Mouse (Mus musculus): ENCODE results near the gene Corin. TPM values are rescaled to one million over a fixed set of nuclear protein-coding genes. Genes with fewer than 3 reads are reported as not detected.

Gene Corin
- polyA plus RNA-seq, 1 experiment from 2014 or later: 0.16 TPM

- H3K4me1 ChIP-seq (replicated peaks; ENCODE audit: control insufficient read depth, insufficient read depth, low read length): no peaks in the 10 kb centered on the region
- no peak overlapping the region for H3K27ac ChIP-seq (ENCODE audit: low read depth)
- no peaks in the 10 kb centered on the region for H3K27me3 ChIP-seq (replicated peaks; ENCODE audit: control insufficient read depth, insufficient read depth, low read length)
- no peak overlapping the region for H3K4me3 ChIP-seq (ENCODE audit: low read depth, low read length)
- no peak overlapping the region for H3K4me2 ChIP-seq (ENCODE audit: low read length)
- no peaks in the 10 kb centered on the region for H3K9me3 ChIP-seq (ENCODE audit: control insufficient read depth, low read length)
- no peak for DNase-seq (ENCODE audit: low spot score)
- no peaks in the 10 kb centered on the region for H3K36me3 ChIP-seq (ENCODE audit: control insufficient read depth, insufficient read depth, low read length)
- H3K9ac ChIP-seq (ENCODE audit: low read length): no peak overlapping the region
- 60% methylated on average over 8 of the region's 8 CpGs for WGBS
- ATAC-seq (replicated peaks; ENCODE audit: low FRiP score, low TSS enrichment, low read depth): no peak
These were observed 123.7 kb downstream of the Corin start for GRCm38 (mm10) chr5:72380616-72381015.

- Histone ChIP-seq H3K27ac (ENCODE audit: low read depth) (no peak overlapping the region), H3K4me3 (ENCODE audit: low read depth, low read length) (no peak overlapping the region), H3K9me3 (ENCODE audit: control insufficient read depth, low read length) (no peaks in the 10 kb centered on the region), H3K4me1 (replicated peaks; ENCODE audit: control insufficient read depth, insufficient read depth, low read length) (no peaks in the 10 kb centered on the region), H3K4me2 (ENCODE audit: low read length) (no peak overlapping the region), H3K27me3 (replicated peaks; ENCODE audit: control insufficient read depth, insufficient read depth, low read length) (no peaks in the 10 kb centered on the region), H3K36me3 (ENCODE audit: control insufficient read depth, insufficient read depth, low read length) (no peaks in the 10 kb centered on the region), H3K9ac (ENCODE audit: low read length) (no peak overlapping the region)
- DNase-seq (ENCODE audit: low spot score) (no peak), ATAC-seq (replicated peaks; ENCODE audit: low FRiP score, low TSS enrichment, low read depth) (no peak)
- 89% methylated on average over 3 of the region's 3 CpGs for WGBS
These were observed 136.3 kb downstream of the Corin start for GRCm38 (mm10) chr5:72368004-72368403.

- Histone ChIP-seq H3K27me3 (replicated peaks; ENCODE audit: control insufficient read depth, insufficient read depth, low read length) (no peaks in the 10 kb centered on the region), H3K9ac (ENCODE audit: low read length) (no peak overlapping the region), H3K4me3 (ENCODE audit: low read depth, low read length) (no peak overlapping the region), H3K36me3 (ENCODE audit: control insufficient read depth, insufficient read depth, low read length) (no peaks in the 10 kb centered on the region), H3K4me1 (replicated peaks; ENCODE audit: control insufficient read depth, insufficient read depth, low read length) (no peaks in the 10 kb centered on the region), H3K9me3 (ENCODE audit: control insufficient read depth, low read length) (no peaks in the 10 kb centered on the region), H3K4me2 (ENCODE audit: low read length) (no peak overlapping the region), H3K27ac (ENCODE audit: low read depth) (no peak overlapping the region)
- ATAC-seq (replicated peaks; ENCODE audit: low FRiP score, low TSS enrichment, low read depth) (no peak), DNase-seq (ENCODE audit: low spot score) (no peak)
- 52% methylated on average over 4 of the region's 4 CpGs for WGBS
These were observed 138.5 kb downstream of the Corin start for GRCm38 (mm10) chr5:72365801-72366200.

GRCm38 (mm10) chr5:72363838-72364237, 140.4 kb downstream of the Corin start:
- no peak overlapping the region for H3K27ac ChIP-seq (ENCODE audit: low read depth)
- no peaks in the 10 kb centered on the region for H3K36me3 ChIP-seq (ENCODE audit: control insufficient read depth, insufficient read depth, low read length)
- no peak overlapping the region for H3K4me2 ChIP-seq (ENCODE audit: low read length)
- ATAC-seq (replicated peaks; ENCODE audit: low FRiP score, low TSS enrichment, low read depth) (no peak), DNase-seq (ENCODE audit: low spot score) (no peak)
- H3K27me3 ChIP-seq (replicated peaks; ENCODE audit: control insufficient read depth, insufficient read depth, low read length): no peaks in the 10 kb centered on the region
- H3K9me3 ChIP-seq (ENCODE audit: control insufficient read depth, low read length): no peaks in the 10 kb centered on the region
- H3K4me3 ChIP-seq (ENCODE audit: low read depth, low read length): no peak overlapping the region
- WGBS: 65% methylated on average over 3 of the region's 3 CpGs
- H3K4me1 ChIP-seq (replicated peaks; ENCODE audit: control insufficient read depth, insufficient read depth, low read length): no peaks in the 10 kb centered on the region
- no peak overlapping the region for H3K9ac ChIP-seq (ENCODE audit: low read length)

GRCm38 (mm10) chr5:72353746-72354145, 150.5 kb downstream of the Corin start:
- Histone ChIP-seq H3K4me2 (ENCODE audit: low read length) (no peak overlapping the region), H3K27ac (ENCODE audit: low read depth) (no peak overlapping the region), H3K36me3 (ENCODE audit: control insufficient read depth, insufficient read depth, low read length) (no peaks in the 10 kb centered on the region), H3K4me1 (replicated peaks; ENCODE audit: control insufficient read depth, insufficient read depth, low read length) (no peaks in the 10 kb centered on the region), H3K9me3 (ENCODE audit: control insufficient read depth, low read length) (no peaks in the 10 kb centered on the region), H3K9ac (ENCODE audit: low read length) (no peak overlapping the region), H3K27me3 (replicated peaks; ENCODE audit: control insufficient read depth, insufficient read depth, low read length) (no peaks in the 10 kb centered on the region), H3K4me3 (ENCODE audit: low read depth, low read length) (no peak overlapping the region)
- ATAC-seq (replicated peaks; ENCODE audit: low FRiP score, low TSS enrichment, low read depth) (no peak), DNase-seq (ENCODE audit: low spot score) (no peak)
- WGBS: 79% methylated on average over 4 of the region's 4 CpGs

- Histone ChIP-seq H3K27ac (ENCODE audit: low read depth) (no peak overlapping the region), H3K9ac (ENCODE audit: low read length) (no peak overlapping the region)
- no peak for DNase-seq (ENCODE audit: low spot score)
These were observed 154.1 kb downstream of the Corin start for GRCm38 (mm10) chr5:72350081-72350758.

GRCm38 (mm10) chr5:72348591-72348990, 155.7 kb downstream of the Corin start:
- WGBS: 55% methylated on average over 2 of the region's 2 CpGs
- no peak for ATAC-seq (replicated peaks; ENCODE audit: low FRiP score, low TSS enrichment, low read depth)
- H3K36me3 ChIP-seq (ENCODE audit: control insufficient read depth, insufficient read depth, low read length): no peaks in the 10 kb centered on the region
- no peak for DNase-seq (ENCODE audit: low spot score)
- no peaks in the 10 kb centered on the region for H3K4me1 ChIP-seq (replicated peaks; ENCODE audit: control insufficient read depth, insufficient read depth, low read length)
- H3K27me3 ChIP-seq (replicated peaks; ENCODE audit: control insufficient read depth, insufficient read depth, low read length): no peaks in the 10 kb centered on the region
- H3K4me3 ChIP-seq (ENCODE audit: low read depth, low read length): no peak overlapping the region
- H3K27ac ChIP-seq (ENCODE audit: low read depth): no peak overlapping the region
- no peak overlapping the region for H3K9ac ChIP-seq (ENCODE audit: low read length)
- no peaks in the 10 kb centered on the region for H3K9me3 ChIP-seq (ENCODE audit: control insufficient read depth, low read length)
- no peak overlapping the region for H3K4me2 ChIP-seq (ENCODE audit: low read length)

More at GRCm38 (mm10) chr5:72350081-72350758, 154.1 kb downstream of the Corin start:
- Histone ChIP-seq H3K4me3 (ENCODE audit: low read depth, low read length) (no peak overlapping the region), H3K9me3 (ENCODE audit: control insufficient read depth, low read length) (no peaks in the 10 kb centered on the region), H3K27me3 (replicated peaks; ENCODE audit: control insufficient read depth, insufficient read depth, low read length) (no peaks in the 10 kb centered on the region), H3K4me2 (ENCODE audit: low read length) (no peak overlapping the region), H3K36me3 (ENCODE audit: control insufficient read depth, insufficient read depth, low read length) (no peaks in the 10 kb centered on the region), H3K4me1 (replicated peaks; ENCODE audit: control insufficient read depth, insufficient read depth, low read length) (no peaks in the 10 kb centered on the region)
- ATAC-seq (replicated peaks; ENCODE audit: low FRiP score, low TSS enrichment, low read depth): peak; percentile 78
- WGBS: 37% methylated on average over 5 of the region's 5 CpGs

- Histone ChIP-seq H3K9ac (ENCODE audit: low read length) (no peak overlapping the region), H3K27ac (ENCODE audit: low read depth) (no peak overlapping the region), H3K4me1 (replicated peaks; ENCODE audit: control insufficient read depth, insufficient read depth, low read length) (no peaks in the 10 kb centered on the region), H3K4me2 (ENCODE audit: low read length) (no peak overlapping the region), H3K4me3 (ENCODE audit: low read depth, low read length) (no peak overlapping the region), H3K27me3 (replicated peaks; ENCODE audit: control insufficient read depth, insufficient read depth, low read length) (no peaks in the 10 kb centered on the region), H3K36me3 (ENCODE audit: control insufficient read depth, insufficient read depth, low read length) (no peaks in the 10 kb centered on the region), H3K9me3 (ENCODE audit: control insufficient read depth, low read length) (no peaks in the 10 kb centered on the region)
- 62% methylated on average over 5 of the region's 5 CpGs for WGBS
- ATAC-seq (replicated peaks; ENCODE audit: low FRiP score, low TSS enrichment, low read depth) (no peak), DNase-seq (ENCODE audit: low spot score) (no peak)
These were observed 168.4 kb downstream of the Corin start for GRCm38 (mm10) chr5:72335873-72336272.

- no peak overlapping the region for H3K4me2 ChIP-seq (ENCODE audit: low read length)
- no peak overlapping the region for H3K4me3 ChIP-seq (ENCODE audit: low read depth, low read length)
- no peak overlapping the region for H3K9ac ChIP-seq (ENCODE audit: low read length)
- H3K9me3 ChIP-seq (ENCODE audit: control insufficient read depth, low read length): no peaks in the 10 kb centered on the region
- ATAC-seq (replicated peaks; ENCODE audit: low FRiP score, low TSS enrichment, low read depth) (no peak), DNase-seq (ENCODE audit: low spot score) (no peak)
- WGBS: 87% methylated on average over 10 of the region's 10 CpGs
- H3K36me3 ChIP-seq (ENCODE audit: control insufficient read depth, insufficient read depth, low read length): no peaks in the 10 kb centered on the region
- H3K27ac ChIP-seq (ENCODE audit: low read depth): no peak overlapping the region
- no peaks in the 10 kb centered on the region for H3K27me3 ChIP-seq (replicated peaks; ENCODE audit: control insufficient read depth, insufficient read depth, low read length)
- no peaks in the 10 kb centered on the region for H3K4me1 ChIP-seq (replicated peaks; ENCODE audit: control insufficient read depth, insufficient read depth, low read length)
These were observed 171.4 kb downstream of the Corin start for GRCm38 (mm10) chr5:72332901-72333300.

Measured in intestine, embryonic 14.5 days (tissue).